In the genomic region with DNA sequence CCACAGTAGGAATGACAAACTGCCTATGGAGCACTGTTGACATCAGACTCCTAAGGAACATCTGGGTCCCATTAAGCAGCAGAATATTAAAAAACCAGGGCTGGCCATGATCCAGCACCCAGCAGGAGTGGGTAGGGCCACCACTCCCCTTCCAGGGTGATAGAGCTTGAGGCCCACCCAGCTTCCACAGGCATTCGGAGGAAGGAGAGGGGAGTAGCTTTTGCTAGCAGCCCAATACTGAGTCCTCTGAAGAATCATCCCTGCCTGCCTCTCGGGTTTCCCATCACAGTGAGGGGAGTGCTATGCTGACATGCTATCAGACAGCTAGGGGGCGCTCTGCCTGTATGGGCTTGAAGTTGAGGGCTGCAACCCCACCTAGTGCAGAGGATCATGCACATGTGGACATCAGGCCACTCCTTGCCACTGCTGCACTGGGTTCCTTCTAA, we compare ENCODE assay signal across 8 mouse cellular contexts.
DNase-seq lines count a peak whose midpoint lies in the region; ATAC-seq and TF ChIP-seq lines count a peak whose summit lies in the region.

No protein-coding gene starts in this region.

- no peak overlapping the region for H3K9ac ChIP-seq in heart, embryonic 13.5 days
- H3K9ac ChIP-seq in limb, embryonic 11.5 days (ENCODE audit: low read length) = no peak overlapping the region
- H3K9ac ChIP-seq in midbrain, postnatal 0 days (replicated peaks; ENCODE audit: low read length, poor library complexity, severe bottlenecking) = no peak overlapping the region

- DNase-seq in heart, adult 18-20 months = peak; percentile 55 to 71
- DNase-seq in heart, embryonic 10.5 days (ENCODE audit: low spot score) = no peak
- peak; percentile 73 for DNase-seq in CD4-positive, CD25-positive, alpha-beta regulatory T cell, adult 2 months (ENCODE audit: low read depth, low spot score)
- peak; percentile 83 for DNase-seq in limb, embryonic 11.5 days (ENCODE audit: low spot score)
- peak; percentile 57 for DNase-seq in midbrain, postnatal 0 days (ENCODE audit: low spot score)
- no peak for DNase-seq in frontal cortex, postnatal 14 days (ENCODE audit: low spot score in 2 of 2)

- no peaks in the 10 kb centered on the region for H3K36me3 ChIP-seq in heart, embryonic 10.5 days
- H3K36me3 ChIP-seq in heart, embryonic 13.5 days = no peaks in the 10 kb centered on the region
- H3K36me3 ChIP-seq in limb, embryonic 11.5 days (ENCODE audit: control insufficient read depth, insufficient read depth, low read length) = no peaks in the 10 kb centered on the region
- no peaks in the 10 kb centered on the region for H3K36me3 ChIP-seq in midbrain, postnatal 0 days (ENCODE audit: insufficient read depth, low read length)

- no peak for TF ChIP-seq POLR2A in bone marrow, adult 2 months (IDR thresholded peaks at IDR 0.05; ENCODE audit: borderline replicate concordance, control insufficient read depth, low read depth, low read length)

- 0 out of 2 replicates have a peak, but pooled peaks cover 8% of the 10 kb centered on the region for H3K4me1 ChIP-seq in heart, embryonic 10.5 days
- no peaks in the 10 kb centered on the region for H3K4me1 ChIP-seq in bone marrow, adult 2 months (ENCODE audit: control insufficient read depth, insufficient read depth, low read length)
- peaks cover 20% of the 10 kb centered on the region for H3K4me1 ChIP-seq in heart, embryonic 13.5 days
- H3K4me1 ChIP-seq in limb, embryonic 11.5 days (ENCODE audit: control insufficient read depth, insufficient read depth, low read length) = peaks cover 12% of the 10 kb centered on the region
- no peaks in the 10 kb centered on the region for H3K4me1 ChIP-seq in midbrain, postnatal 0 days (ENCODE audit: insufficient read depth, low read length)

- H3K27ac ChIP-seq in heart, embryonic 10.5 days = no peak overlapping the region
- no peak overlapping the region for H3K27ac ChIP-seq in bone marrow, adult 2 months (ENCODE audit: control insufficient read depth, insufficient read depth, low read depth, low read length, poor library complexity)
- peak overlapping the region; percentile 43; the same call in 1 of the 2 replicates for H3K27ac ChIP-seq in heart, embryonic 13.5 days (replicated peaks)
- H3K27ac ChIP-seq in limb, embryonic 11.5 days (replicated peaks; ENCODE audit: low read depth, low read length) = no peak overlapping the region; the same call in 1 of the 2 replicates
- no peak overlapping the region for H3K27ac ChIP-seq in midbrain, postnatal 0 days (ENCODE audit: low read depth, low read length)

- 0 out of 2 replicates have a peak, but pooled peaks have one; percentile 43 for ATAC-seq in heart, embryonic 13.5 days (ENCODE audit: extremely low read depth, insufficient number of reproducible peaks, low FRiP score, low TSS enrichment)
- ATAC-seq in limb, embryonic 11.5 days (ENCODE audit: insufficient number of reproducible peaks, low FRiP score, low TSS enrichment, low read depth) = peak; percentile 89
- no peak for ATAC-seq in midbrain, postnatal 0 days (ENCODE audit: low FRiP score)

- H3K4me3 ChIP-seq in heart, embryonic 10.5 days = no peak overlapping the region
- no peak overlapping the region for H3K4me3 ChIP-seq in bone marrow, adult 2 months (replicated peaks; ENCODE audit: control insufficient read depth, low read depth, low read length)
- no peak overlapping the region for H3K4me3 ChIP-seq in heart, embryonic 13.5 days
- H3K4me3 ChIP-seq in limb, embryonic 11.5 days (ENCODE audit: low read depth, low read length) = no peak overlapping the region
- H3K4me3 ChIP-seq in midbrain, postnatal 0 days (ENCODE audit: low read depth, low read length) = no peak overlapping the region

- WGBS in heart, embryonic 10.5 days = 11% methylated on average over 3 of the region's 3 CpGs
- WGBS in bone marrow, adult 2 months = 12% methylated on average over 3 of the region's 3 CpGs
- WGBS in heart, embryonic 13.5 days = 16% methylated on average over 3 of the region's 3 CpGs
- 2% methylated on average over 3 of the region's 3 CpGs for WGBS in limb, embryonic 11.5 days
- 9% methylated on average over 3 of the region's 3 CpGs for WGBS in midbrain, postnatal 0 days

- TF ChIP-seq CTCF in bone marrow, adult 2 months (IDR thresholded peaks at IDR 0.05; ENCODE audit: control insufficient read depth, insufficient read depth, low read length) = peak; percentile 88
- TF ChIP-seq CTCF in midbrain, postnatal 0 days (IDR thresholded peaks at IDR 0.05) = peak; percentile 71

- no peaks in the 10 kb centered on the region for H3K9me3 ChIP-seq in heart, embryonic 10.5 days
- no peaks in the 10 kb centered on the region for H3K9me3 ChIP-seq in heart, embryonic 13.5 days
- H3K9me3 ChIP-seq in limb, embryonic 11.5 days (ENCODE audit: control insufficient read depth, low read length) = no peaks in the 10 kb centered on the region
- H3K9me3 ChIP-seq in midbrain, postnatal 0 days (ENCODE audit: low read length) = no peaks in the 10 kb centered on the region

- no peaks in the 10 kb centered on the region for H3K27me3 ChIP-seq in heart, embryonic 10.5 days (ENCODE audit: insufficient read depth, poor library complexity, severe bottlenecking)
- no peaks in the 10 kb centered on the region for H3K27me3 ChIP-seq in heart, embryonic 13.5 days (replicated peaks)
- H3K27me3 ChIP-seq in limb, embryonic 11.5 days (ENCODE audit: control insufficient read depth, insufficient read depth, low read length) = no peaks in the 10 kb centered on the region
- H3K27me3 ChIP-seq in midbrain, postnatal 0 days (ENCODE audit: insufficient read depth, low read length) = no peaks in the 10 kb centered on the region

- H3K4me2 ChIP-seq in heart, embryonic 13.5 days = no peak overlapping the region
- 0 out of 2 replicates have a peak overlapping the region, but pooled peaks have one; percentile 16 for H3K4me2 ChIP-seq in limb, embryonic 11.5 days (ENCODE audit: low read depth, severe bottlenecking)
- no peak overlapping the region for H3K4me2 ChIP-seq in midbrain, postnatal 0 days (ENCODE audit: low read depth, low read length, poor library complexity, severe bottlenecking)

Comparison
In these comparisons a context has a peak if more than half of its experiments do, and no peak if none do; other contexts are left out.
1. DNase-seq: peak in heart, adult 18-20 months (2 of 2), CD4-positive, CD25-positive, alpha-beta regulatory T cell, adult 2 months (single experiment), limb, embryonic 11.5 days (single experiment) and midbrain, postnatal 0 days (single experiment); none in heart, embryonic 10.5 days (single experiment) and frontal cortex, postnatal 14 days (0 of 2).